Mouse (Mus musculus) CH12.LX (cell line): Measurements from ENCODE around the gene Calm4.

Experiments used
- CTCF ChIP-seq, 2 experiments: IDR thresholded peaks in 1 of 2; conservative IDR thresholded peaks in 1 of 2; 2 replicates each; pipeline ENCODE4 v1.5.1; 2011 to 2012; ENCODE audit warnings: low read depth in 2 of 2, low read length in 2 of 2, improper control_type of control experiment in 1 of 2, inconsistent platforms in 1 of 2, mild to moderate bottlenecking in 1 of 2, moderate library complexity in 1 of 2
- JUND ChIP-seq: conservative IDR thresholded peaks from 2 replicates; pipeline ENCODE4 v1.6.1; 2011; ENCODE audit warnings: low read depth, low read length, improper control_type of control experiment
- PAX5 ChIP-seq: IDR thresholded peaks from 2 replicates; pipeline ENCODE4 v1.6.1; 2012; ENCODE audit warnings: low read length, inconsistent platforms, mixed read lengths
- POLR2A ChIP-seq: IDR thresholded peaks from 2 replicates; pipeline ENCODE4 v1.6.1; 2011; ENCODE audit warnings: low read depth, mild to moderate bottlenecking, improper control_type of control experiment, low read length
- POLR2AphosphoS2 ChIP-seq: IDR thresholded peaks from 2 replicates; pipeline ENCODE4 v1.6.1; 2011; ENCODE audit warnings: low read depth, low read length, improper control_type of control experiment
- SIN3A ChIP-seq: IDR thresholded peaks from 2 replicates; pipeline ENCODE4 v1.6.1; 2012; ENCODE audit warnings: low read length, improper control_type of control experiment, inconsistent platforms
- USF1 ChIP-seq: IDR thresholded peaks from 2 replicates; pipeline ENCODE4 v1.6.1; 2014; ENCODE audit warnings: low read depth, mild to moderate bottlenecking, inconsistent platforms, low read length, improper control_type of control experiment
- USF2 ChIP-seq: conservative IDR thresholded peaks from 2 replicates; pipeline ENCODE4 v1.6.1; 2011; ENCODE audit warnings: low read depth, low read length, improper control_type of control experiment

GRCm38 (mm10) chr13:3866355-3867052 lies 28.9 kb downstream of the Calm4 start:
- TF ChIP-seq PAX5: no peak
- no peak for TF ChIP-seq USF2
- TF ChIP-seq POLR2A: no peak
- TF ChIP-seq CTCF (conservative IDR thresholded peaks at IDR 0.05 in 1 of 2, IDR thresholded peaks at IDR 0.05 in 1 of 2; ENCODE audit: low read depth in 2 of 2, low read length in 2 of 2): no peak
- no peak for TF ChIP-seq POLR2AphosphoS2
- TF ChIP-seq USF1: no peak
- no peak for TF ChIP-seq JUND
- TF ChIP-seq SIN3A: no peak
